ENCODE assay signal across 8 mouse cellular contexts in genomic region chr8:111061688-111062071, GRCm38 (mm10). TPM values are rescaled to one million over a fixed set of nuclear protein-coding genes. Genes with fewer than 3 reads are reported as not detected.
DNase-seq lines count a peak whose midpoint lies in the region; ATAC-seq lines count a peak whose summit lies in the region.

No protein-coding gene starts in this region.

- WGBS in lung, embryonic 15.5 days: under 1% methylated on average over 14 of the region's 14 CpGs
- WGBS in embryonic facial prominence, embryonic 10.5 days: 0% methylated on average over 14 of the region's 14 CpGs
- under 1% methylated on average over 14 of the region's 14 CpGs for WGBS in hindbrain, embryonic 13.5 days
- WGBS in midbrain, embryonic 13.5 days: under 1% methylated on average over 14 of the region's 14 CpGs

- H3K27ac ChIP-seq in lung, embryonic 15.5 days: peak overlapping the region; percentile 44; the same call in 1 of the 2 replicates
- peak overlapping the region; percentile 83 for H3K27ac ChIP-seq in embryonic facial prominence, embryonic 10.5 days (replicated peaks)
- peak overlapping the region; percentile 87 for H3K27ac ChIP-seq in hindbrain, embryonic 13.5 days
- peak overlapping the region; percentile 84 for H3K27ac ChIP-seq in midbrain, embryonic 13.5 days

- DNase-seq in lung, adult 18-20 months: no peak
- no peak for DNase-seq in embryonic facial prominence, embryonic 10.5 days (ENCODE audit: low spot score)
- no peak for DNase-seq in left cerebral cortex, adult 8-10 months (ENCODE audit: low spot score in 2 of 2)
- no peak for DNase-seq in urinary bladder, postnatal 14 days (ENCODE audit: low spot score)
- DNase-seq in adrenal gland, postnatal 25 days: no peak

- H3K36me3 ChIP-seq in lung, embryonic 15.5 days: no peaks in the 10 kb centered on the region
- H3K36me3 ChIP-seq in embryonic facial prominence, embryonic 10.5 days (replicated peaks): peaks cover 25% of the 10 kb centered on the region
- peaks cover 8% of the 10 kb centered on the region; the same call in 1 of the 2 replicates for H3K36me3 ChIP-seq in hindbrain, embryonic 13.5 days
- H3K36me3 ChIP-seq in midbrain, embryonic 13.5 days: peaks cover 11% of the 10 kb centered on the region; the same call in 1 of the 2 replicates

- peak overlapping the region; percentile 72 for H3K4me3 ChIP-seq in lung, embryonic 15.5 days
- H3K4me3 ChIP-seq in embryonic facial prominence, embryonic 10.5 days: peak overlapping the region; percentile 75
- peak overlapping the region; percentile 71 for H3K4me3 ChIP-seq in hindbrain, embryonic 13.5 days
- H3K4me3 ChIP-seq in midbrain, embryonic 13.5 days (replicated peaks): peak overlapping the region; percentile 59

- H3K27me3 ChIP-seq in lung, embryonic 15.5 days: no peaks in the 10 kb centered on the region
- H3K27me3 ChIP-seq in embryonic facial prominence, embryonic 10.5 days (replicated peaks; ENCODE audit: low read depth, poor library complexity, severe bottlenecking): 0 out of 2 replicates have a peak, but pooled peaks cover 8% of the 10 kb centered on the region
- H3K27me3 ChIP-seq in hindbrain, embryonic 13.5 days: no peaks in the 10 kb centered on the region; the same call in 1 of the 2 replicates
- 0 out of 2 replicates have a peak, but pooled peaks cover 3% of the 10 kb centered on the region for H3K27me3 ChIP-seq in midbrain, embryonic 13.5 days

- no peak for ATAC-seq in lung, embryonic 15.5 days (ENCODE audit: borderline replicate concordance, extremely low read depth, low FRiP score, low TSS enrichment)
- peak; percentile 14; the same call in 1 of the 2 replicates for ATAC-seq in hindbrain, embryonic 13.5 days (ENCODE audit: low FRiP score)
- ATAC-seq in midbrain, embryonic 13.5 days: peak; percentile 9; the same call in 1 of the 2 replicates

- H3K9ac ChIP-seq in lung, embryonic 15.5 days: peak overlapping the region; percentile 55
- H3K9ac ChIP-seq in hindbrain, embryonic 13.5 days: peak overlapping the region; percentile 80
- peak overlapping the region; percentile 68 for H3K9ac ChIP-seq in midbrain, embryonic 13.5 days (replicated peaks)

- peaks cover 21% of the 10 kb centered on the region for H3K4me1 ChIP-seq in lung, embryonic 15.5 days
- H3K4me1 ChIP-seq in embryonic facial prominence, embryonic 10.5 days: peaks cover 59% of the 10 kb centered on the region
- peaks cover 36% of the 10 kb centered on the region for H3K4me1 ChIP-seq in hindbrain, embryonic 13.5 days (replicated peaks)
- peaks cover 24% of the 10 kb centered on the region for H3K4me1 ChIP-seq in midbrain, embryonic 13.5 days (replicated peaks)

- H3K9me3 ChIP-seq in lung, embryonic 15.5 days: no peaks in the 10 kb centered on the region
- no peaks in the 10 kb centered on the region for H3K9me3 ChIP-seq in embryonic facial prominence, embryonic 10.5 days
- no peaks in the 10 kb centered on the region for H3K9me3 ChIP-seq in hindbrain, embryonic 13.5 days
- no peaks in the 10 kb centered on the region for H3K9me3 ChIP-seq in midbrain, embryonic 13.5 days

- H3K4me2 ChIP-seq in lung, embryonic 15.5 days: peak overlapping the region; percentile 78
- peak overlapping the region; percentile 77 for H3K4me2 ChIP-seq in hindbrain, embryonic 13.5 days
- H3K4me2 ChIP-seq in midbrain, embryonic 13.5 days (replicated peaks): peak overlapping the region; percentile 62

RNA-seq across cellular contexts. Expression of gene Exosc6, which starts 5.5 kb away (rescaled TPM):
- polyA plus RNA-seq in lung, embryonic 15.5 days (2015; fragmentation: Nextera tagmentation; extraction: Ambion mirVana): 14.4 and 14.5 TPM in 2 replicates
- 20.1 and 23.8 TPM in 2 replicates for polyA plus RNA-seq in embryonic facial prominence, embryonic 10.5 days (2016; fragmentation: Nextera tagmentation; extraction: Ambion mirVana)
- not detected in 2 replicates for polyA plus RNA-seq in hindbrain, embryonic 13.5 days (2015; fragmentation: Nextera tagmentation; extraction: Ambion mirVana)
- polyA plus RNA-seq in midbrain, embryonic 13.5 days (2015; fragmentation: Nextera tagmentation; extraction: Ambion mirVana): not detected in 2 replicates
- total RNA-seq in left cerebral cortex, adult 8-10 months (2022): not detected
- total RNA-seq in adrenal gland, postnatal 25 days (2021): not detected in 2 replicates

RNA-seq across cellular contexts. Expression of gene Aars, which starts 28.7 kb away (rescaled TPM):
- polyA plus RNA-seq in lung, embryonic 15.5 days (2015; fragmentation: Nextera tagmentation; extraction: Ambion mirVana): 58.0 and 60.5 TPM in 2 replicates
- polyA plus RNA-seq in embryonic facial prominence, embryonic 10.5 days (2016; fragmentation: Nextera tagmentation; extraction: Ambion mirVana): 71.3 and 78.1 TPM in 2 replicates
- polyA plus RNA-seq in hindbrain, embryonic 13.5 days (2015; fragmentation: Nextera tagmentation; extraction: Ambion mirVana): 67.7 and 70.4 TPM in 2 replicates
- 71.9 and 73.8 TPM in 2 replicates for polyA plus RNA-seq in midbrain, embryonic 13.5 days (2015; fragmentation: Nextera tagmentation; extraction: Ambion mirVana)
- total RNA-seq in left cerebral cortex, adult 8-10 months (2022): 100 to 1,000 TPM in 1 of 4 experiments, 10 to 100 TPM in 3; 82.5 to 110 (median 95.8) TPM
- total RNA-seq in adrenal gland, postnatal 25 days (2021): 163 and 173 TPM in 2 replicates

RNA-seq across cellular contexts. Expression of gene Ddx19b, which starts 30.1 kb away (rescaled TPM):
- 7.0 and 7.3 TPM in 2 replicates for polyA plus RNA-seq in lung, embryonic 15.5 days (2015; fragmentation: Nextera tagmentation; extraction: Ambion mirVana)
- polyA plus RNA-seq in embryonic facial prominence, embryonic 10.5 days (2016; fragmentation: Nextera tagmentation; extraction: Ambion mirVana): 7.7 and 8.9 TPM in 2 replicates
- 7.6 and 7.9 TPM in 2 replicates for polyA plus RNA-seq in hindbrain, embryonic 13.5 days (2015; fragmentation: Nextera tagmentation; extraction: Ambion mirVana)
- 8.9 and 9.2 TPM in 2 replicates for polyA plus RNA-seq in midbrain, embryonic 13.5 days (2015; fragmentation: Nextera tagmentation; extraction: Ambion mirVana)
- 10 to 100 TPM; 17.9 to 20.5 (median 18.9) TPM for total RNA-seq in left cerebral cortex, adult 8-10 months (2022)
- total RNA-seq in adrenal gland, postnatal 25 days (2021): 9.3 and 12.4 TPM in 2 replicates

RNA-seq across cellular contexts. Expression of gene Clec18a, which starts 30.5 kb away (rescaled TPM):
- polyA plus RNA-seq in lung, embryonic 15.5 days (2015; fragmentation: Nextera tagmentation; extraction: Ambion mirVana): 0.17 TPM in 1 of 2 replicates, not detected in the other
- 1.8 and 2.4 TPM in 2 replicates for polyA plus RNA-seq in embryonic facial prominence, embryonic 10.5 days (2016; fragmentation: Nextera tagmentation; extraction: Ambion mirVana)
- polyA plus RNA-seq in hindbrain, embryonic 13.5 days (2015; fragmentation: Nextera tagmentation; extraction: Ambion mirVana): 0.97 and 1.4 TPM in 2 replicates
- polyA plus RNA-seq in midbrain, embryonic 13.5 days (2015; fragmentation: Nextera tagmentation; extraction: Ambion mirVana): 0.23 and 0.30 TPM in 2 replicates
- 1 to 10 TPM; 2.3 to 4.0 (median 3.3) TPM for total RNA-seq in left cerebral cortex, adult 8-10 months (2022)
- total RNA-seq in adrenal gland, postnatal 25 days (2021): not detected in 2 replicates

RNA-seq across cellular contexts. Expression of gene Pdpr, which starts 32.8 kb away (rescaled TPM):
- 10.1 and 10.7 TPM in 2 replicates for polyA plus RNA-seq in lung, embryonic 15.5 days (2015; fragmentation: Nextera tagmentation; extraction: Ambion mirVana)
- 10.8 and 11.5 TPM in 2 replicates for polyA plus RNA-seq in embryonic facial prominence, embryonic 10.5 days (2016; fragmentation: Nextera tagmentation; extraction: Ambion mirVana)
- polyA plus RNA-seq in hindbrain, embryonic 13.5 days (2015; fragmentation: Nextera tagmentation; extraction: Ambion mirVana): 11.5 and 11.7 TPM in 2 replicates
- polyA plus RNA-seq in midbrain, embryonic 13.5 days (2015; fragmentation: Nextera tagmentation; extraction: Ambion mirVana): 10.4 and 11.0 TPM in 2 replicates
- 10 to 100 TPM; 29.0 to 36.5 (median 31.5) TPM for total RNA-seq in left cerebral cortex, adult 8-10 months (2022)
- total RNA-seq in adrenal gland, postnatal 25 days (2021): 33.4 and 43.5 TPM in 2 replicates

Comparison
In these comparisons a context has a peak if more than half of its experiments do, and no peak if none do; other contexts are left out.
1. RNA of gene Exosc6, which starts 5.5 kb away (polyA plus RNA-seq): 20.1 to 23.8 TPM in embryonic facial prominence, embryonic 10.5 days and 14.4 to 14.5 TPM in lung, embryonic 15.5 days; not detected in hindbrain, embryonic 13.5 days and not detected in midbrain, embryonic 13.5 days; every median in the first group is over 10 times any median in the second.
2. Peak in every context shown above with its lines, with median percentiles within 50 percentile points of each other: H3K27ac ChIP-seq, H3K4me2 ChIP-seq, H3K4me3 ChIP-seq and H3K9ac ChIP-seq.